Mouse (Mus musculus) colon, adult 2 months (tissue): ENCODE measurements around the gene Duoxa1. TPM values are rescaled to one million over a fixed set of nuclear protein-coding genes. Genes with fewer than 3 reads are reported as not detected.

Experiments
- polyA plus RNA-seq: library from polyadenylated mRNA; depleted of rRNA; stranded (reverse); fragments of >200 nt; gene quantifications from 2 replicates; pipeline ENCODE4 v1.2.3, GENCODE M21; 2012; rRNA removed

Gene Duoxa1
- 0.57 TPM in 1 of 2 replicates, not detected in the other for polyA plus RNA-seq

GRCm38 (mm10) chr2:122313536-122313935 lies at the start of gene Duoxa1:
Duoxa1 (minus strand) TSS chr2:122313730.

GRCm38 (mm10) chr2:122315372-122315771 lies 1.8 kb upstream of the Duoxa1 start, which contains the start of gene Duox1:
Duox1 (plus strand) TSS chr2:122315672.

GRCm38 (mm10) chr2:122298596-122299490 lies 14.7 kb downstream of the Duoxa1 start, which contains the start of gene Duoxa2:
Duoxa2 (plus strand) TSS chr2:122298900.

GRCm38 (mm10) chr2:122298096-122298499 lies 15.4 kb downstream of the Duoxa1 start, which contains the start of gene Duox2:
Duox2 (minus strand) TSS chr2:122298449.

Other genes starting within 250 kb of the Duoxa1 start
- 7.1 and 10.1 TPM in 2 replicates for gene Spg11, start 195.3 kb downstream of the Duoxa1 start, polyA plus RNA-seq
- gene B2m, start 166.0 kb downstream of the Duoxa1 start, polyA plus RNA-seq = 548 and 557 TPM in 2 replicates
- gene Trim69, start 153.0 kb downstream of the Duoxa1 start, polyA plus RNA-seq = not detected in 2 replicates
- gene Patl2, start 127.5 kb downstream of the Duoxa1 start, polyA plus RNA-seq = not detected in 2 replicates
- gene Terb2, start 127.5 kb downstream of the Duoxa1 start, polyA plus RNA-seq = not detected in 2 replicates
- 28.9 and 32.5 TPM in 2 replicates for gene Sord, start 79.0 kb downstream of the Duoxa1 start, polyA plus RNA-seq
- gene Duox2, start 15.3 kb downstream of the Duoxa1 start, polyA plus RNA-seq = 43.6 and 75.1 TPM in 2 replicates
- gene Duoxa2, start 14.8 kb downstream of the Duoxa1 start, polyA plus RNA-seq = 31.3 and 70.7 TPM in 2 replicates
- gene Duox1, start 1.9 kb upstream of the Duoxa1 start, polyA plus RNA-seq = 0.12 and 0.20 TPM in 2 replicates
- 20.1 and 29.7 TPM in 2 replicates for gene Shf, start 55.4 kb upstream of the Duoxa1 start, polyA plus RNA-seq
- 0.84 and 1.3 TPM in 2 replicates for gene Slc28a2, start 112.7 kb upstream of the Duoxa1 start, polyA plus RNA-seq
- 0.06 TPM in 1 of 2 replicates, not detected in the other for gene Gm14085, start 171.2 kb upstream of the Duoxa1 start, polyA plus RNA-seq